Mouse (Mus musculus) Patski (cell line): ENCODE results near the gene Marc2. TPM values are rescaled to one million over a fixed set of nuclear protein-coding genes. Genes with fewer than 3 reads are reported as not detected.

Experiments
- ATAC-seq: fragments of 100-300 bp; one replicate; pipeline ENCODE4 v1.8.0; 2021
- CTCF ChIA-PET: fragments of 350-600 bp; sonication (Branson Sonifier 250); formaldehyde crosslinking; loops from one replicate; lab custom pipeline; 2022; ENCODE audit warnings: inconsistent platforms; lab: Charles Lee
- POLR2A ChIA-PET: fragments of 350-600 bp; sonication (Branson Sonifier 250); formaldehyde crosslinking; loops from one replicate; lab custom pipeline; 2022; ENCODE audit warnings: antibody characterized with exemption, inconsistent platforms; lab: Charles Lee
- DNase-seq: peaks from one replicate; pipeline ENCODE4 v3.0.0-alpha.2; 2011; ENCODE audit warnings: low read depth, low spot score
- H3K27me3 ChIP-seq: fragments of 371-371 bp; one replicate; pipeline ENCODE4 v1.5.1; 2021
- CTCF ChIP-seq: fragments of 100-300 bp; IDR thresholded peaks from one replicate; pipeline ENCODE4 v1.5.1; 2021
- in situ Hi-C: fragments of 300-500 bp; cut with MboI; formaldehyde crosslinking; loops from 3 replicates; pipeline ENCODE4 v1.11.1; 2018; ENCODE audit warnings: low pct_unique_long_range_greater_than_20kb, mixed read lengths
- polyA plus RNA-seq: library from polyadenylated mRNA; unstranded; gene quantifications from one replicate; pipeline ENCODE4 v1.2.3, GENCODE M21; 2021

Gene Marc2
- polyA plus RNA-seq, 1 experiment from 2014 or later, result 251 TPM

GRCm38 (mm10) chr1:184783641-184784040, 62.6 kb downstream of the Marc2 start:
- ChIA-PET CTCF (no interaction called here), POLR2A (no interaction called here)
- no peak for DNase-seq
- no peak for ATAC-seq
- no peaks in the 10 kb centered on the region for H3K27me3 ChIP-seq
- in situ Hi-C loops, result no loop called here
- TF ChIP-seq CTCF, result no peak

GRCm38 (mm10) chr1:184782161-184782513, 64.1 kb downstream of the Marc2 start:
- ATAC-seq, result peak; percentile 84
- TF ChIP-seq CTCF, result no peak
- DNase-seq, result peak; percentile 46
- in situ Hi-C loops, result no loop called here
- no peaks in the 10 kb centered on the region for H3K27me3 ChIP-seq
- POLR2A ChIA-PET, result interaction anchor here (0.6 kb wide), 1 partner anchor 1381 kb away, joined by 4 read pairs; no protein-coding TSS in a partner anchor
- CTCF ChIA-PET, result interaction anchor here (1.2 to 1.5 kb wide), 2 partner anchors 9 to 10 kb away, joined by 3 read pairs; no protein-coding TSS in a partner anchor

GRCm38 (mm10) chr1:184781286-184782160, 64.7 kb downstream of the Marc2 start:
- ATAC-seq (no peak), DNase-seq (no peak)
- TF ChIP-seq CTCF, result no peak
- in situ Hi-C loops, result no loop called here
- POLR2A ChIA-PET, result no interaction called here
- CTCF ChIA-PET, result interaction anchor here (0.8 to 1.5 kb wide), 5 partner anchors 9 to 43 kb away, joined by 3 read pairs; no protein-coding TSS in a partner anchor
- no peaks in the 10 kb centered on the region for H3K27me3 ChIP-seq

- ChIA-PET CTCF (no interaction called here), POLR2A (no interaction called here)
- H3K27me3 ChIP-seq, result no peaks in the 10 kb centered on the region
- no peak for TF ChIP-seq CTCF
- ATAC-seq (no peak), DNase-seq (no peak)
- in situ Hi-C loops, result no loop called here
Observed at GRCm38 (mm10) chr1:184778157-184778556, 68.1 kb downstream of the Marc2 start.

- ChIA-PET CTCF (interaction anchor here (0.9 kb wide), 1 partner anchor 14 kb away, joined by 3 read pairs; no protein-coding TSS in a partner anchor), POLR2A (no interaction called here)
- in situ Hi-C loops, result no loop called here
- DNase-seq (no peak), ATAC-seq (no peak)
- H3K27me3 ChIP-seq, result no peaks in the 10 kb centered on the region
- TF ChIP-seq CTCF, result no peak
Observed at GRCm38 (mm10) chr1:184777061-184777795, 69.0 kb downstream of the Marc2 start.

GRCm38 (mm10) chr1:184775289-184775688, 71.0 kb downstream of the Marc2 start:
- ATAC-seq, result no peak
- TF ChIP-seq CTCF, result no peak
- no peak for DNase-seq
- POLR2A ChIA-PET, result no interaction called here
- H3K27me3 ChIP-seq, result no peaks in the 10 kb centered on the region
- CTCF ChIA-PET, result no interaction called here
- in situ Hi-C loops, result no loop called here

DNA sequence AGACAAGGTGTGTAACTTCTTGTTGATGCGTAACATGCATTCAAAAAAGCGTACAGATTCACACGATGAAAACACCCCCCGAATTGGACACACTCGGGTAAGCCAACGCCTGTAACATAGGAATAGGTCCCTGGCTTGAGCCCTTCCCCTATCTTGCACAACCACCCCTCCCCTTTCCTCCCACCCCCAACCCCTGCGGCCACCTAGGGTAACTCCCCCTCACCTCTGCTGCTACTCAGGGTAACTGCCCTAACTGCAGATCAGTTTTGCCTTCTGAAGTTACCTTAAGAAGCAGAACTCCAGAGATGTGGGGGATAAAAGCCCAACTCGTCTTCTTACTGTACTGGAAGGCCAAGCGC, 74.4 kb downstream of the Marc2 start:
- in situ Hi-C loops, result no loop called here
- DNase-seq, result no peak
- no peak for ATAC-seq

DNA sequence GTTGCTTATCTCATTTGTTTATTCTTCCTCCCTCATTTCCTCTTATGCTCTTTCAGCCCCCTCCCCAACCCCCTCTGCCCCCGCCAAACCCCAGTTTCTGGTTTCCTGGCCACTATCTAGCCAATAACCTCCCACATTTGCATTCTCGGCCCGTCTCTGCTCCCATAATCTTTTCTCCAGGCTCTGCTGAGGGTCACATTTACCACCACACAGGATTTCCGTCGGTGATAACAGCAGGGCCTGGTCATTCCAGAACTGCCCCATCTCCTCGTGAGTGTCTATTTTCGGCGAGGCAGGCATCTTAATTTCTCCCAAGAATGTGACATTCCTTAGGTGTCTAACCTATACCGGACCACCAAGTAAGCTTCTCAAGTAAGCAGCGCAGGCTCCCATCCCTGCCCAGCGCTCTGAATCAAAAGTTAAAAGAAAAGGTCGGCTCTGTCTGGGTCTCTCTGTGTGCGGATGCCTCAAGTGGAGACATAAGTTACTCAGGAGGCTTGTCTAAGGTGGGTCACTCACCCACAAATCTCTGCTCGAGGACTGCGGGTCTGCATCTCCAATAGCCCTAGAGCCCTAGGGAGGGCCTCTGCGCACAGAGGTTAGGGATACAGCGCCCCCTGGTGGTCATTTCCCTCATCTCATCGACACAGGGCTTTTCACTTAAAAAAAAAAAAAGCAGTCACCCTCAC, 74.9 kb downstream of the Marc2 start:
- no peak for DNase-seq
- CTCF ChIA-PET, result interaction anchor here (0.7 to 1.0 kb wide), 2 partner anchors 9 kb away, joined by 3 read pairs; no protein-coding TSS in a partner anchor
- in situ Hi-C loops, result no loop called here
- no peak for ATAC-seq
- POLR2A ChIA-PET, result no interaction called here
- peak; percentile 75 for TF ChIP-seq CTCF
- no peaks in the 10 kb centered on the region for H3K27me3 ChIP-seq

More for the DNA sequence above, 74.4 kb downstream of the Marc2 start:
- TF ChIP-seq CTCF, result no peak
- ChIA-PET CTCF (interaction anchor here (1.0 kb wide), 1 partner anchor 9 kb away, joined by 3 read pairs; no protein-coding TSS in a partner anchor), POLR2A (no interaction called here)
- no peaks in the 10 kb centered on the region for H3K27me3 ChIP-seq

DNA sequence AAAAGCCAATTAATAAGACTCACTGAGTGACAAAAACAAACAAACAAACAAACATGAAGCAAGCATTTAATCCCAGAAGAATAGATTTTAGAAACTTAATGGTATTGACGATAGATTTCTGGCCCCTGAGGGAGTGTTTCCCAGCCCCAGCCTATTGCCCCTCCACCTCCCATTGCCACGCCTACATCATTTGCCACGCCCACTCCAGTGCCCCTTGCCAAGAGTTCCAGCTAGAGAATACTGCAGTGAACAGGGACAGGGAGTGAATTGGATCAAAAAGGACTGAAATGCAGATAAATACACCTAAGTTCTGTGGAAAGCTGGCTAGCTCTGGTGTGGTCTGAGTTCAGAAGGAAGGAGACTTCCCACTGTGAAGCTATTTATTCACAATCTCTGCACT, 82.4 kb downstream of the Marc2 start:
- peaks cover 7% of the 10 kb centered on the region for H3K27me3 ChIP-seq
- in situ Hi-C loops, result no loop called here
- DNase-seq (no peak), ATAC-seq (no peak)
- TF ChIP-seq CTCF, result no peak
- CTCF ChIA-PET, result no interaction called here
- POLR2A ChIA-PET, result interaction anchor here (0.8 kb wide), 1 partner anchor 1388 kb away, joined by 4 read pairs; no protein-coding TSS in a partner anchor

Other genes starting within 250 kb of the Marc2 start
- gene Hlx, start 113.8 kb downstream of the Marc2 start, polyA plus RNA-seq, result 1.3 TPM
- gene Marc1, start 35.1 kb downstream of the Marc2 start, polyA plus RNA-seq, result not detected
- gene C130074G19Rik, start 36.8 kb upstream of the Marc2 start, polyA plus RNA-seq, result 0.17 TPM
- gene Mark1, start 153.1 kb upstream of the Marc2 start, polyA plus RNA-seq, result 8.4 TPM